Mouse (Mus musculus) forebrain, embryonic 14.5 days (tissue): ENCODE data around the gene Cemip. TPM values are rescaled to one million over a fixed set of nuclear protein-coding genes. Genes with fewer than 3 reads are reported as not detected.

Source experiments
- ATAC-seq: fragments of 200-750 bp; cut with Nextera tagmentation; 2 replicates; pipeline ENCODE4 v1.8.0; 2017; ENCODE audit warnings: mild to moderate bottlenecking, moderate library complexity
- DNase-seq: peaks from one replicate; pipeline ENCODE4 v3.0.0-alpha.2; 2015; ENCODE audit warnings: low spot score
- H3K27ac ChIP-seq: fragments of 300-500 bp; sonication (generic); 2 replicates; pipeline ENCODE4 v1.5.1; 2014; ENCODE audit warnings: low read depth, mild to moderate bottlenecking, control low read depth, low read length, moderate library complexity
- H3K27me3 ChIP-seq: fragments of 300-500 bp; sonication (generic); replicated peaks from 2 replicates; pipeline ENCODE4 v1.6.1; 2014; ENCODE audit warnings: low read length, control low read depth, mixed read lengths; ENCODE audit not compliant: control insufficient read depth, insufficient read depth
- H3K36me3 ChIP-seq: fragments of 300-500 bp; sonication (generic); 2 replicates; pipeline ENCODE4 v1.6.1; 2014; ENCODE audit warnings: low read length, control low read depth; ENCODE audit not compliant: control insufficient read depth, insufficient read depth
- H3K4me1 ChIP-seq: fragments of 300-500 bp; sonication (generic); 2 replicates; pipeline ENCODE4 v1.6.1; 2014; ENCODE audit warnings: antibody characterized with exemption, low read length, control low read depth; ENCODE audit not compliant: control insufficient read depth, insufficient read depth
- H3K4me2 ChIP-seq: fragments of 300-500 bp; sonication (generic); 2 replicates; pipeline ENCODE4 v1.6.1; 2014; ENCODE audit warnings: mild to moderate bottlenecking, control low read depth, low read length
- H3K4me3 ChIP-seq: fragments of 300-500 bp; sonication (generic); 2 replicates; pipeline ENCODE4 v1.5.1; 2014; ENCODE audit warnings: low read depth, low read length, control low read depth
- H3K9ac ChIP-seq: fragments of 300-500 bp; sonication (generic); 2 replicates; pipeline ENCODE4 v1.6.1; 2014; ENCODE audit warnings: mild to moderate bottlenecking, low read length, control low read depth, moderate library complexity
- H3K9me3 ChIP-seq: fragments of 300-500 bp; sonication (generic); replicated peaks from 2 replicates; pipeline ENCODE4 v1.6.1; 2016; ENCODE audit warnings: low read length, control low read depth, mixed read lengths; ENCODE audit not compliant: control insufficient read depth
- WGBS: fragments of 180-500 bp; shearing (Covaris S2); extraction: QIAGEN DNeasy Blood & Tissue Kit; methylation state at CpG from one replicate; pipeline ENCODE4 v1.1.7; 2014; 5-methylcytosine and 5-hydroxymethylcytosine counted together
- polyA plus RNA-seq: library from polyadenylated mRNA; unstranded; fragments of >200 nt; fragmentation: Nextera tagmentation; extraction: Ambion mirVana; gene quantifications from 2 replicates; pipeline ENCODE4 v1.2.1, GENCODE M21; 2014

Cemip gene
- polyA plus RNA-seq, 1 experiment from 2014 or later = 0.42 TPM

GRCm38 (mm10) chr7:84051423-84051822 is 34.9 kb downstream of the Cemip start:
- H3K9me3 ChIP-seq = no peaks in the 10 kb centered on the region
- H3K4me3 ChIP-seq = no peak overlapping the region
- H3K9ac ChIP-seq = no peak overlapping the region
- DNase-seq = no peak
- H3K4me1 ChIP-seq = no peaks in the 10 kb centered on the region
- no peaks in the 10 kb centered on the region for H3K36me3 ChIP-seq
- H3K27ac ChIP-seq = no peak overlapping the region
- no peak for ATAC-seq
- no peaks in the 10 kb centered on the region for H3K27me3 ChIP-seq
- WGBS = 89% methylated on average over 4 of the region's 4 CpGs
- H3K4me2 ChIP-seq = no peak overlapping the region

- Histone ChIP-seq H3K27me3 (no peaks in the 10 kb centered on the region), H3K4me1 (no peaks in the 10 kb centered on the region), H3K4me3 (no peak overlapping the region), H3K36me3 (no peaks in the 10 kb centered on the region), H3K9me3 (no peaks in the 10 kb centered on the region), H3K4me2 (no peak overlapping the region), H3K27ac (no peak overlapping the region), H3K9ac (no peak overlapping the region)
- no peak for DNase-seq
- no peak for ATAC-seq
- 87% methylated on average over 4 of the region's 4 CpGs for WGBS
These were observed 40.8 kb downstream of the Cemip start for GRCm38 (mm10) chr7:84045546-84045945.

- no peaks in the 10 kb centered on the region for H3K4me1 ChIP-seq
- 68% methylated on average over 4 of the region's 4 CpGs for WGBS
- H3K27ac ChIP-seq = no peak overlapping the region
- no peak overlapping the region for H3K4me2 ChIP-seq
- no peak overlapping the region for H3K4me3 ChIP-seq
- no peaks in the 10 kb centered on the region for H3K9me3 ChIP-seq
- H3K9ac ChIP-seq = no peak overlapping the region
- no peaks in the 10 kb centered on the region for H3K36me3 ChIP-seq
- ATAC-seq = 0 out of 2 replicates have a peak, but pooled peaks have one; percentile 42
- DNase-seq = peak; percentile 47
- no peaks in the 10 kb centered on the region for H3K27me3 ChIP-seq
These were observed 41.6 kb downstream of the Cemip start for GRCm38 (mm10) chr7:84044581-84045290.

DNA sequence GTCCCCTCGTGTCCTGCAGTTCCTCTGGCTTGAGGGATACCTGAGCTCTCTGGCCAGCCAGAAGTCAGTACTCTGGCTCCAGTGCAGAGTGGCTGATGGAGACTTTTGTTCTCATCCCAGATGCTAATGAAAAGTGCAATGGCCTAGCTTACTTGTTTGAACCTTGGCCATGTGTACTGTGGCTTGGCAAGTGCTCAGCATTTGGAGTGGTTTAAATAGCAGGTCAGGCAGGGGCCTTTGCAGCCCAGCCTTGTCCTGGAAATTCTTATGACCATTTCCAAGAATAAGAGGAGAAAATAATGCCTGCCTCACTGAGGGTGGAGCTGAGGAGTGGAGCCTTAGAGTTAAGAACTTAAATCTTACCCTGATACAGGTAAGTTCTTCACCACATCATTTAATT is 43.6 kb downstream of the Cemip start:
- Histone ChIP-seq H3K9me3 (no peaks in the 10 kb centered on the region), H3K4me2 (no peak overlapping the region), H3K4me1 (no peaks in the 10 kb centered on the region), H3K27ac (no peak overlapping the region), H3K9ac (no peak overlapping the region), H3K27me3 (no peaks in the 10 kb centered on the region), H3K36me3 (no peaks in the 10 kb centered on the region), H3K4me3 (no peak overlapping the region)
- no peak for ATAC-seq
- 71% methylated on average over 1 of the region's 1 CpGs for WGBS
- DNase-seq = no peak

DNA sequence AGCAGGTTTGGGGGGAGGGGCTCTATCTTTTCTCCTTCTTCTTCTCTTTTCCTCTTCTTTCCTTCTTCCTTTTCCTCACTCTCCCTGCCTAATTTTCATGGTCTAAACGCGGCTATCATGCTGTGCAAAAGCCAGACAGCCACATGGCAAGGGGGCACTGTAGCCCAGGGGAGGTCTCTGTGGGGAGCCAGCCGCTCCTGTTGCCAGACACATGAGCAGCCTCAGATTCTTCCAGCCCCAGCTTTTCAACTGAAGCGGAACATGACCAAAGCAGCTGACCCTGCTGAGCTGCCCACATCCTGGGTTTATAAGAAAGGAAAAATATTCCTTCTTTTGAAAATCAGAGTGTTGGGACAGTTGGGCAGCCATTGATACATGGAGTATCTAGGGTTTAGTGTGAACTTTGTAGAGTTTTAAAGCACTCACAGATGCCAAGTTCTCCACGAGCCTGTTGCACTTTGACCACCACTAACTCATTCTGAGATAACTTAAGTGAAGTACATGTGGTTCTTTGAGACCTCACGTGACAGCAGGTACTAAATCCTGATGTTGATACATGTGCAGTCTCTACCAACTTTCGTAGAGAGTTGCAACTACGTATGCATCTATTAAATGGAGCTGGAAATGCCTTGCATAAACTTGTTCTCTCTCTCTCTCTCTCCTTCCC is 46.3 kb downstream of the Cemip start:
- no peak for ATAC-seq
- 73% methylated on average over 8 of the region's 8 CpGs for WGBS
- Histone ChIP-seq H3K9ac (no peak overlapping the region), H3K9me3 (no peaks in the 10 kb centered on the region), H3K4me2 (no peak overlapping the region), H3K4me3 (no peak overlapping the region), H3K36me3 (no peaks in the 10 kb centered on the region), H3K4me1 (no peaks in the 10 kb centered on the region), H3K27ac (no peak overlapping the region), H3K27me3 (no peaks in the 10 kb centered on the region)
- DNase-seq = no peak

DNA sequence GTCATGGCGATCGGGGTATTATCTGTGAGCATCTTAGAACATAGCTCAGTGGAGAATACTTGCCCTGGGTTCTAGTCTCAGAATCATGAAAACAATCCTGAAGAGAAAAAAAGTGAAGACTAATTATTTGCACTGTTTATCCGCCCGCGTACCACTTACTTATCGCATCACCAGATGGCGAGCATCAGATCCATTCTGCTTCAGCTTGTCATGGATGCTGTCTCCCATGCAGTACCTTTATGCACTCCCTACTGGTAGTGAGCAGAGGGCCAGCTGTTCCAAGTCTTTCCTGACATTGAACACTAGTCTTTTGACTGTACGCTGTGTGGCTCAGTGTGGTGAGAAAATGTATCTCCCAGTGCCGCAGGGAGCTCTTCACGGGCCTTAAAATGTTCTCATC is 47.7 kb downstream of the Cemip start:
- H3K27ac ChIP-seq = no peak overlapping the region
- ATAC-seq = no peak
- WGBS = 89% methylated on average over 10 of the region's 10 CpGs
- H3K9ac ChIP-seq = no peak overlapping the region
- no peaks in the 10 kb centered on the region for H3K27me3 ChIP-seq
- no peaks in the 10 kb centered on the region for H3K9me3 ChIP-seq
- no peaks in the 10 kb centered on the region for H3K36me3 ChIP-seq
- H3K4me1 ChIP-seq = no peaks in the 10 kb centered on the region
- H3K4me2 ChIP-seq = no peak overlapping the region
- H3K4me3 ChIP-seq = no peak overlapping the region
- DNase-seq = no peak

GRCm38 (mm10) chr7:84032831-84033230 is 53.5 kb downstream of the Cemip start:
- H3K27ac ChIP-seq = no peak overlapping the region
- no peaks in the 10 kb centered on the region for H3K27me3 ChIP-seq
- H3K4me1 ChIP-seq = peaks cover 3% of the 10 kb centered on the region; the same call in 1 of the 2 replicates
- DNase-seq = no peak
- 83% methylated on average over 1 of the region's 1 CpGs for WGBS
- H3K36me3 ChIP-seq = no peaks in the 10 kb centered on the region
- no peak overlapping the region for H3K9ac ChIP-seq
- no peak overlapping the region for H3K4me2 ChIP-seq
- H3K9me3 ChIP-seq = no peaks in the 10 kb centered on the region
- no peak overlapping the region for H3K4me3 ChIP-seq
- ATAC-seq = no peak

DNA sequence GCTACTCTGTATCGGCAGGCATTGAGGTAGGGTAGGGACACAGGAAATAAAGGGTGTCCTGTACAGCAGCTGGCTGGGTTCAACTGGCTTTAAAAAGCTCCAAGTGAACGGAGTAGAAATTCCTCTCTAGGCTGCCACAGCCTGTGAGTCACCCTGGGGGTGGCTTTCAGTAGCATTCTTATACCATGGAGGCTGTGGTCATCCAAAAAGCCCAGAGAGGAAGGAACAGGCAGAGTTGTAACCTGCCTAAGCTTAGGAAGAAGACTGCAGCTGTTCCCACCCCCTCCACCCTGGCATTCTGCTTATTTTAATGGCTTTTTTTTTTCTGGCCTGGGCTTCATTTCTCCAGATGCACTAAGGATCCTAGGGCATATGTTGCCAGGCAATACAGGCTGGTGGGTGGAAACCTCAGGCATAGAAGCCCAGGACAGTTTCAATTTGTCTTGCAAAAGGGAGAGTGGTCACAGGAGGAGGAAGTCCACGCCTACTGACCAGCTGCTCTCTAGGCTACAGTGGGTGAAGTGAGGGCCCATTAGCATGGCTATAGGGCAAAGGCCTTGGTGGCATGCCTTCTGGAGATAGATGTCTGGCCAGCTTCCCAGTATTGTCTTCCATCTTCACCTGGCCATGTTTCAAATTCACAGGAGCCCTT is 57.1 kb downstream of the Cemip start:
- Histone ChIP-seq H3K27me3 (no peaks in the 10 kb centered on the region), H3K36me3 (no peaks in the 10 kb centered on the region), H3K9me3 (no peaks in the 10 kb centered on the region), H3K4me1 (peaks cover 8% of the 10 kb centered on the region; the same call in 1 of the 2 replicates), H3K27ac (no peak overlapping the region), H3K4me3 (no peak overlapping the region), H3K9ac (no peak overlapping the region), H3K4me2 (no peak overlapping the region)
- ATAC-seq = no peak
- peak; percentile 32 for DNase-seq
- 63% methylated on average over 3 of the region's 3 CpGs for WGBS

GRCm38 (mm10) chr7:84028368-84028767 is 57.9 kb downstream of the Cemip start:
- peaks cover 8% of the 10 kb centered on the region; the same call in 1 of the 2 replicates for H3K4me1 ChIP-seq
- no peaks in the 10 kb centered on the region for H3K36me3 ChIP-seq
- H3K27me3 ChIP-seq = no peaks in the 10 kb centered on the region
- no peaks in the 10 kb centered on the region for H3K9me3 ChIP-seq
- no peak overlapping the region for H3K27ac ChIP-seq
- no peak overlapping the region for H3K4me3 ChIP-seq
- H3K9ac ChIP-seq = no peak overlapping the region
- no peak for DNase-seq
- WGBS = 82% methylated on average over 4 of the region's 4 CpGs
- H3K4me2 ChIP-seq = no peak overlapping the region
- no peak for ATAC-seq
